24 mouse cellular contexts compared by ENCODE assay signal in the genomic region with DNA sequence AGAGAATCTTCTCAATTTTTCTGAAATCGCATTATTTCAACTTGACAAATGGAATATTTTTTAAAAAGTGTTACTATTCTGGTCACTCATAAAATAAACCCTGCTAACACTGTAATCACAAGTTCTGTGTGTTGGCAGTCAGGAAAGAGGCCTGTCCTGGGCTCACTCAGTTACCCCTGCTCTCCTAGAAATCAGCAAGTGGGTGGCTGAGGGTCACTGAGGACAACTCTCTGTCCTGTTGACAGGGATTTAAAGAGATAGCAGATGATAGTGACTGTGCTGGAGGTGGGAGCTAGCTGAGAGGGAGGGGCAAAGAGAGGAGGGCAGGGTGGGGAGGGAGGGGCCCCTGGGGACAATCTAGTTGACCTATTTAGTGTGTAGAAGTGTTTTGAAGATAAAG. TPM values are rescaled to one million over a fixed set of nuclear protein-coding genes. Genes with fewer than 3 reads are reported as not detected.
A peak's percentile ranks its signal among the peaks of the same experiment; 100 is the strongest.
DNase-seq lines count a peak whose midpoint lies in the region; ATAC-seq lines count a peak whose summit lies in the region.
"Had no signal": no experiment of that assay in that cellular context is flagged by ENCODE, and none has a peak within 500 bp of the region (broad histone marks: within the 10 kb centered on the region; RNA-seq: fewer than 3 reads in every experiment).

No protein-coding gene starts in this region.

- H3K9me3 ChIP-seq in heart, embryonic 15.5 days (replicated peaks): no peaks in the 10 kb centered on the region; the same call in 1 of the 2 replicates
- no peaks in the 10 kb centered on the region for H3K9me3 ChIP-seq in intestine, embryonic 16.5 days (ENCODE audit: control insufficient read depth, low read length)
- H3K9me3 ChIP-seq: embryonic facial prominence, embryonic 12.5 days; hindbrain, embryonic 12.5 days had no signal

- no peaks in the 10 kb centered on the region for H3K36me3 ChIP-seq in heart, embryonic 15.5 days
- no peaks in the 10 kb centered on the region for H3K36me3 ChIP-seq in intestine, embryonic 16.5 days (ENCODE audit: control insufficient read depth, insufficient read depth, low read length)
- H3K36me3 ChIP-seq: embryonic facial prominence, embryonic 12.5 days; hindbrain, embryonic 12.5 days had no signal

- no peak overlapping the region for H3K4me3 ChIP-seq in heart, embryonic 15.5 days
- no peak overlapping the region for H3K4me3 ChIP-seq in intestine, embryonic 16.5 days (ENCODE audit: low read length)
- H3K4me3 ChIP-seq: embryonic facial prominence, embryonic 12.5 days; erythroblast, embryonic 14.5 days; forebrain, embryonic 13.5 days; hindbrain, embryonic 12.5 days; left cerebral cortex, adult 2 months; megakaryocyte, embryonic 14.5 days; myocyte had no signal

- H3K4me2 ChIP-seq in heart, embryonic 15.5 days: no peak overlapping the region
- H3K4me2 ChIP-seq in intestine, embryonic 16.5 days (ENCODE audit: low read depth, low read length): no peak overlapping the region
- H3K4me2 ChIP-seq: embryonic facial prominence, embryonic 12.5 days; forebrain, embryonic 13.5 days; hindbrain, embryonic 12.5 days had no signal

- H3K27me3 ChIP-seq in heart, embryonic 15.5 days: no peaks in the 10 kb centered on the region
- no peaks in the 10 kb centered on the region for H3K27me3 ChIP-seq in intestine, embryonic 16.5 days (replicated peaks; ENCODE audit: control insufficient read depth, insufficient read depth, low read length)
- H3K27me3 ChIP-seq: embryonic facial prominence, embryonic 12.5 days; forebrain, embryonic 13.5 days; hindbrain, embryonic 12.5 days; megakaryocyte, embryonic 14.5 days had no signal

- peak; percentile 73; the same call in 1 of the 2 replicates for ATAC-seq in heart, embryonic 15.5 days (replicated peaks; ENCODE audit: insufficient number of reproducible peaks, insufficient read depth, low FRiP score, low read depth)
- peak; percentile 35; the same call in 1 of the 2 replicates for ATAC-seq in intestine, embryonic 16.5 days
- ATAC-seq: forebrain, embryonic 13.5 days had no signal

- H3K4me1 ChIP-seq in heart, embryonic 15.5 days (replicated peaks): peaks cover 31% of the 10 kb centered on the region
- peaks cover 5% of the 10 kb centered on the region; the same call in 1 of the 2 replicates for H3K4me1 ChIP-seq in intestine, embryonic 16.5 days (ENCODE audit: control insufficient read depth, insufficient read depth, low read length)
- H3K4me1 ChIP-seq: embryonic facial prominence, embryonic 12.5 days; forebrain, embryonic 13.5 days; hindbrain, embryonic 12.5 days; megakaryocyte, embryonic 14.5 days had no signal

- no peak overlapping the region for H3K9ac ChIP-seq in heart, embryonic 15.5 days
- no peak overlapping the region for H3K9ac ChIP-seq in intestine, embryonic 16.5 days (ENCODE audit: low read depth, low read length)
- H3K9ac ChIP-seq: embryonic facial prominence, embryonic 12.5 days; forebrain, embryonic 13.5 days; hindbrain, embryonic 12.5 days had no signal

- peak; percentile 58 for DNase-seq in ZHBTc4 (ENCODE audit: low read depth, low spot score)
- peak; percentile 28 for DNase-seq in heart, adult 8-10 months (ENCODE audit: low spot score)
- DNase-seq in spleen, postnatal 4 days (ENCODE audit: low spot score in 2 of 2): no peak
- DNase-seq in gastrocnemius, postnatal 25 days: no peak
- DNase-seq in adrenal gland, adult (ENCODE audit: inconsistent age in 2 of 2, low spot score in 1 of 2): no peak
- DNase-seq: cerebellum, adult 2 months; kidney, postnatal 36 days; layer of hippocampus, adult 9-11 months; left cerebral cortex, postnatal 4 days; liver; lung, adult 18-20 months; lung, postnatal 14 days; midbrain, embryonic 14.5 days; right cerebral cortex, postnatal 25 days had no signal

- H3K27ac ChIP-seq in heart, embryonic 15.5 days: peak overlapping the region; percentile 65
- no peak overlapping the region for H3K27ac ChIP-seq in intestine, embryonic 16.5 days (ENCODE audit: low read length)
- H3K27ac ChIP-seq: embryonic facial prominence, embryonic 12.5 days; forebrain, embryonic 13.5 days; hindbrain, embryonic 12.5 days; left cerebral cortex, adult 2 months had no signal

- WGBS in heart, embryonic 15.5 days: 57% methylated on average over 1 of the region's 1 CpGs
- WGBS in intestine, embryonic 16.5 days: 92% methylated on average over 1 of the region's 1 CpGs

RNA-seq across cellular contexts. Expression of a gene that starts 36.2 kb away (rescaled TPM):
- total RNA-seq in heart, adult 8-10 months (2022): 1,000 to 10,000 TPM; 1,494 to 1,679 (median 1,556) TPM
- polyA plus RNA-seq in heart, embryonic 15.5 days (2015; fragmentation: Nextera tagmentation; extraction: Ambion mirVana): 178 and 261 TPM in 2 replicates
- polyA plus RNA-seq in intestine, embryonic 16.5 days (2015; fragmentation: Nextera tagmentation; extraction: Ambion mirVana): 0.45 and 0.59 TPM in 2 replicates
- total RNA-seq in gastrocnemius, postnatal 25 days (2021): 100 to 1,000 TPM; 318 to 503 TPM
- total RNA-seq: left cerebral cortex, adult 2 months; left cerebral cortex, postnatal 4 days had no signal
- polyA plus RNA-seq: cortical plate, adult 2 months; erythroblast, embryonic 14.5 days; forebrain, embryonic 13.5 days; midbrain, embryonic 14.5 days had no signal

Comparison
In these comparisons a context has a peak if more than half of its experiments do, and no peak if none do; other contexts are left out.
1. DNase-seq: peak in ZHBTc4 (single experiment) and heart, adult 8-10 months (single experiment); none in spleen, postnatal 4 days (0 of 2), gastrocnemius, postnatal 25 days (single experiment) and adrenal gland, adult (0 of 2).